Mouse (Mus musculus) cerebellum, adult 2 months (tissue): ENCODE data around the gene Trim47.

ENCODE experiments used
- CTCF ChIP-seq: fragments of 200-500 bp; IDR thresholded peaks from 2 replicates; pipeline ENCODE4 v1.5.1; 2011; ENCODE audit warnings: low read depth, mild to moderate bottlenecking, control low read depth, low read length, moderate library complexity, borderline replicate concordance; ENCODE audit not compliant: insufficient read depth
- POLR2A ChIP-seq: fragments of 200-500 bp; IDR thresholded peaks from 2 replicates; pipeline ENCODE4 v1.6.1; 2011; ENCODE audit warnings: low read length, control low read depth, borderline replicate concordance; ENCODE audit not compliant: insufficient read depth

DNA sequence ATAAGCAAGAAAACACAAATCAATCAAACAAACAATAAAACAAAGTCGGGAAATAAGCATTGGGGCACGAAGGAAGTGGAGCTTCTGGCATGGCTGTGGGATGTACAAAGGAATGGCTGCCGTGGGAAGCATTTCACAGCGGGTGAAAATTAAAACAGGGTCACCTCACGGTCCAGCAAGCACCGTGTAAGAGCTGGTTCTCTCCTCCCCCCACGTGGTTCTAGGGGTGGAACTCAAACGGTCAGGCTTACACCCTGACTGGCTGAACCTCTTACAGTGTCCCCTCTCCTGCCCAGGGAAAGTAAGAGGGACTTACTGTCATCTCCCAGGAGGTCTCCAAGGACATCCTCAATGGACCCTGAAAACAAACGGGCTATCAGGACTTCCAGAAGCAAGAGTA, 36.0 kb upstream of the Trim47 start:
- TF ChIP-seq CTCF: no peak
- no peak for TF ChIP-seq POLR2A
